Mouse (Mus musculus): ENCODE data around the gene Pqlc3. TPM values are rescaled to one million over a fixed set of nuclear protein-coding genes. Genes with fewer than 3 reads are reported as not detected.

The Pqlc3 gene
- polyA plus RNA-seq (2012; rRNA removed), result 4.6 and 4.9 TPM in 2 replicates

GRCm38 (mm10) chr12:16999739-17000497 is at the start of gene Pqlc3:
Gene Pqlc3 (minus strand): TSS chr12:17000408.

DNA sequence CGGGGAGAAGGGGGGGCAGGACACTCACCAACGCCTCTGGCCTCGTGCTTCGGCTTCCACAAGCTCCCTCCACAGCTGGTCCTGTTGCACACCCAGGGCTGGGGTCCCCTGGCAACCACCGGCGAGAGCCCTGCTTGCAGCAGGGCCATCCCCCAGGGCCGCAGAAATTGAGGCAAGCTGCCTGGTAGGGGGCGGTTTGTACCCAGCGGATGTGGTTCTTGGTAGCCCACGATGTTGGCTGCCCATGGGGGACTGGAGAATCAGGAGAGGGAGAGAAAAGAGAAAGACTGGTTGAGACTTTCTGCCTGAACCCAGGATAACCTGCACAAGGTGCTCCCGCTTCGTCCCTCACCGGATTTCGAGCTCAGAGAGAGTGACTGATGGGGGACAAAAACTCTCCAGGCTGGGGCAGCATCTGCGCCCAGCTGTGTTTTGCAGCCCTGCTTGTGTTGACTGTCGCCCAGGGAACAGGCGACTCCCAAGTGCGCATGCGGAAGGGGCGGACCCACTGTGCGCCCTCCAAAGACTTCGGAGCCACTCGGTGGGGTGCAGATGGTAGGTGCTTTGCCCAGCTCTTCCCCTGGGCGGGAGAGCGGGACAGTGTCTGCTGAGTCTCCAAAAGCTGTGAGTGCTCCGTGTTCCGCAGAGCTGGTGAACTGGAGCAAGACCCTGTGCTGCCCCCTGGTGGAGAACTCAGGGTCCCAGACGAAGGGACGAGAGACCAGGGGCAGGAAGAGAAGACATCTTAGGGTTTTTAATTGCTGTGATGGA is 11.1 kb upstream of the Pqlc3 start, which contains the start of gene 2410004P03Rik:
2410004P03Rik (minus strand) TSS at position 628 of the 771 bp plus-strand sequence.

Other genes with a start within 250 kb of the Pqlc3 start
- gene Greb1, start 199.5 kb downstream of the Pqlc3 start, polyA plus RNA-seq (2012; rRNA removed), result 0.50 and 0.70 TPM in 2 replicates
- 12.0 and 12.3 TPM in 2 replicates for gene E2f6, start 189.4 kb downstream of the Pqlc3 start, polyA plus RNA-seq (2012; rRNA removed)
- 5.6 and 6.8 TPM in 2 replicates for gene Rock2, start 105.5 kb downstream of the Pqlc3 start, polyA plus RNA-seq (2012; rRNA removed)
- 0.01 and 0.03 TPM in 2 replicates for gene 2410004P03Rik, start 11.3 kb upstream of the Pqlc3 start, polyA plus RNA-seq (2012; rRNA removed)
- 0.20 TPM in 2 replicates for gene Kcnf1, start 176.5 kb upstream of the Pqlc3 start, polyA plus RNA-seq (2012; rRNA removed)

All from liver, embryonic 18 days (tissue).